Mouse (Mus musculus) brain, embryonic 14.5 days (tissue): ENCODE measurements around the gene Tmem107.

Experiments
- CTCF ChIP-seq: fragments of 200-500 bp; IDR thresholded peaks from 2 replicates; pipeline ENCODE4 v1.5.1; 2012; ENCODE audit warnings: inconsistent platforms, mild to moderate bottlenecking, moderate library complexity, borderline replicate concordance; ENCODE audit not compliant: insufficient read depth, insufficient read length; ENCODE audit errors: extremely low read depth
- POLR2A ChIP-seq: fragments of 200-500 bp; IDR thresholded peaks from 2 replicates; pipeline ENCODE4 v1.6.1; 2012; ENCODE audit warnings: mild to moderate bottlenecking, inconsistent platforms, borderline replicate concordance; ENCODE audit not compliant: poor library complexity, insufficient read depth, insufficient read length, severe bottlenecking; ENCODE audit errors: extremely low read depth

DNA sequence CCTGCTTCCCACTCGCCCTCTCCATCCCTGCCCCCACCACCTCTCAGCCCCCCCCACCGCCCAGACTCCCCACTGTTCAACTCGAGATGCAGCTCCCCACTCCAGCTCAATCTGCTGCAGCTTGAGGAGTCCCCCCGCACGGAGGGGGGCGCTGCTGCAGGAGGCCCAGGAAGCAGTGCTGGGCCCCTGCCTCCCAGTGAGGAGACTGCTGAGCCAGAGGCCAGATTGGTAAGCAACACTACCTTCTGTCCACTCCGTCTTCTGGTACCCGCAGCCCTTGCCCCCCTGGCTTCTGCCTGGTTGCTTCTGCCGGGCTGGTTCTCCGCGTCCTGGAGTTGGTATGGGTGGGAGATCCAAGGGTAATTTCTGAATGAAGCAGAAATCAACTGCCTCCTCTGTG, 36.2 kb downstream of the Tmem107 start:
- TF ChIP-seq CTCF (no peak), POLR2A (no peak)
